Mouse (Mus musculus): ENCODE data around the gene B4galt1.

B4galt1 gene

GRCm38 (mm10) chr4:40853565-40854386 lies at the start of gene B4galt1:
Gene B4galt1 (minus strand): TSS chr4:40854005.
- peak; percentile 97 for DNase-seq (ENCODE audit: low read depth, low spot score)

DNA sequence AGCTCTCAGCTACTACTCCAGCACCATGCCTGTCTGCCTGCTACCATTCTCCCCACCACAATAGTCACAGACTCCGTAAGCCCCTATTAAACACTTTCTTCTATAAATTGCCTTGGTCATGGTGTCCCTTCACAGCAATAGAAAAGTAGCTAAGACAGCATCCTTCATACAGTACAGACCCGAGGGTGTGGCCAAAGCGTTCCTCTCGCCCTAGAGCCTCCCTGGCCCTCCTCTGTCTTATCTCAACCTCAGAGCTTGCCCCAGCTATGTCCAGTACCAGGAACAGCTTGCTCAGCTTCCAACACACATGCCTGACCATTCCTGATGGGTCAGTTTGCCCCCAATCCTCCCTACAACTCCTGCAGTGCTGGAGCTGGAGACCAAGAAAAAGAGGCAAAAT lies 46.8 kb upstream of the B4galt1 start:
- no peak for DNase-seq (ENCODE audit: low read depth, low spot score)

- no peak for DNase-seq (ENCODE audit: low read depth, low spot score)
These were observed 46.3 kb upstream of the B4galt1 start for GRCm38 (mm10) chr4:40900071-40900470.

DNA sequence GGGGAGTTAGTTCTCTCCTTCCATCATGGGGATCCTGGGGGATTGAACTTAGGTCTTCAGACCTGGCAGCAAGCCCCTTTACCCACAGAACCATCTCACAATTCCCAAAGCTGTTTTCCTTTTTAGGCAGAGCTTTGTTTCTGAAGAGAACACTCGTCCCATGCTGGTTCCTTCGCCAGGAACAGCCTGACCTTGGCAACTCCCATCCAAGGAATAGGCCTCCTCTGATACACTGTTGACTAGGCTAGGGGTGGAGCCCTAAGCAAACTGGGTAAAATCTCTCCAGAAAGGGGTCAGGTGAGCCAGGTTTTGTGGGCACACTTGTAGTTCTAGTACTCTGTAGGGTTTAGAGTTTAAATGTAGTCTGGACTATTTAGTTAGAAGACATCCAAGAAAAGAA lies 45.5 kb upstream of the B4galt1 start:
- no peak for DNase-seq (ENCODE audit: low read depth, low spot score)

DNA sequence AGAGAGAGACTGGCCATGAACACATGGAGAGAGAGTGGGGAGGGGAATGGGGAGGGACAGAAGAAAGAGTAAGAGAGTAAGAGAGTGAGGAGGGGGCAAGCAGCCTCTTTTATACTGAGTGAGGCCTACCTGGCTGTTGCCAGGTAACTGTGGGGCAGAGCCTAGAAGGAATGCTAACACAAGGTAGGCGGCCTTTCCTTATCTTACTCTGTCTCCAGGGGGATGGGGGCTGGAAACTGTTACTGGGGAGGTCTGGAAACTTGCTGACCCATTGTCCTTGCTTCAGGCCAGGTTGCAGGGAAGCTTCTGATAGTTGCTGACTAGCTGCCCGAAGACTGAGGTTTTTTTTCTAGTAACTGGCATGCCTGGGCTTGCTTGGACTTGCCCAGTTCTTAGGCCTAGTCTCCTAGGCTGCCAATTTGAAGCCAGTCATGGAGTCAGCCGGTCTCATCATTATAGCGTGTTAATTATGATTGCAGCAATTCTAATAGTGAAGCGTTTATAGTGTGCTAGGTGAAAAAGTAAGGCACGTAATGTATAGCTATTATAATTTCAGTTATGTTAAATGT lies 44.8 kb upstream of the B4galt1 start:
- DNase-seq (ENCODE audit: low read depth, low spot score) = no peak

- no peak for DNase-seq (ENCODE audit: low read depth, low spot score)
These were observed 41.8 kb upstream of the B4galt1 start for GRCm38 (mm10) chr4:40895646-40896045.

- DNase-seq (ENCODE audit: low read depth, low spot score) = no peak
These were observed 41.3 kb upstream of the B4galt1 start for GRCm38 (mm10) chr4:40895118-40895517.

DNA sequence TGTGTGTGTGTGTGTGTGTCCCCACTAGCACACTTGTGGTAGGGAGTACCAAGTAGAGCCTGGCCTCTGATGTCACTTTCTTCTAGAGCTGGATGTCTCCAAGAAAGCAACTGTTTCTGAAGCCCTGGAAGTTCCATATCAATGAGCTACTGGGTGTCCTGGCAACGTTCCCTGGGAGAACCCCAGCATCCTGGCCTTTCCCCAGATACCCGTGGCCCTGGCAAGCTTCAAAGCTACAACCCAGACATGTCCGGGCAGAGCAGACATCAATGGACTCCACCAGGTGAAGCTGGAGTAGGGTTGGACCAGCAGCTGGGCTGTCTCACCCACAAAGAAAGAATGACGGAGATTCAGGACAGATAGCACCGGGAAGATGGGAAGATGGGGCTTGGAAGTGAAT lies 37.4 kb upstream of the B4galt1 start:
- no peak for DNase-seq (ENCODE audit: low read depth, low spot score)

DNA sequence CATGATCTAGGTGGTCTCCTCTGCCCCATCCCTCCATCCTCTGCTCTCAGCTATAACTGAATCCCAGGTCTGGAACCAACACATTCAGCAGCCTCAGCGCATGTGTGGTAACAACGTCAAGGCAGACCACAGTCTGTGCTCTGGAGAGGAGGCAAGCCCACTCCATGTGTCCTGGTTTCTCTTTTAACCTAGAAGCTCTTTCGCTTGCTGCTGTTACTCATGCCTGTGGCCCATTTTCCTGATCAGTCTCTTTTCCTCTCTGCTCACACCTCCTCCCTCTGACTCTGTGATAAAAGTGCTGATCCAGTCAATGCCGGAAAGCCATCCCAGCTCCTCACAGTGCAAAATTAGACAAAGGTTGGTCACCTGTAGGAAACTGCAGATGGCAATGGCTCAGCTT lies 36.2 kb upstream of the B4galt1 start:
- DNase-seq (ENCODE audit: low read depth, low spot score) = peak; percentile 36

DNA sequence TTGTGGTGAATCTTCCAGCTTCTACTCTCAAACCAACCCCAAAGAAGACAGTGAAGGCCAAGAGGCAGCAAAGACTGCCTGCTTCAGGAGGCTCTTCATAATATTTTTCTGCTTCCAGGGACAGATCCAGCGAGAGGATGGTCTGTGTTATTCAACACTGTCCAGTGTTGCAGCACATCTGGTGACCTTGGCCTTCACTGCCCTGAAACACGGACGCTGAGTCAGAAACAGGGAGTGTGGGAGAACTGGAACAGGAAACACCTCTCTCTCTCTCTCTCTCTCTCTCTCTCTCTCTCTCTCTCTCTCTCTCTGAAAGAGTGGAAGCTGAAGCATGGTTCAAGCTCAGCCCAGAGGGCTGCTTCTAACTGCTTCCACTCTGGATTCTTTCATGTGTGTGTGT lies 35.4 kb upstream of the B4galt1 start:
- no peak for DNase-seq (ENCODE audit: low read depth, low spot score)

- no peak for DNase-seq (ENCODE audit: low read depth, low spot score)
These were observed 35.0 kb upstream of the B4galt1 start for GRCm38 (mm10) chr4:40888839-40889238.

DNA sequence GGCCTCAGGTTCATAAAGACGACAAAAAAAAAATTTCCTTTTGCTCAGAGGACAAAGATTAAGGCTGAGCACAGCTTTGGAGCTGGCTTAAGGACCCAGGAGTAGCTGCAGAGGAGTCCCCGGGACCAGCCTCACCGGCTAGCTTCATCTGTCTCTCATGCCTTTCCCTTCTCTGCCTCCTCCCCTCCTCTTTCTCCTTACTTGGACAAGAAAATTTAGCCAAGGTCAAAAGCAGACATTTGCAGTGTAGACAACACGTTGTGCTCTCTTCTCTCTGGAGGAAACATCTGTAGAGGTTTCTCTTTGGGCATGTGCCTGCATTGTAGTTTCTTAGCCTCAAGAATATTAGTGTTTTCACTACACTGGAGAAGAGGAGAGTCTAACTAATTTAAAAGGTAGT lies 32.1 kb upstream of the B4galt1 start:
- DNase-seq (ENCODE audit: low read depth, low spot score) = no peak

DNA sequence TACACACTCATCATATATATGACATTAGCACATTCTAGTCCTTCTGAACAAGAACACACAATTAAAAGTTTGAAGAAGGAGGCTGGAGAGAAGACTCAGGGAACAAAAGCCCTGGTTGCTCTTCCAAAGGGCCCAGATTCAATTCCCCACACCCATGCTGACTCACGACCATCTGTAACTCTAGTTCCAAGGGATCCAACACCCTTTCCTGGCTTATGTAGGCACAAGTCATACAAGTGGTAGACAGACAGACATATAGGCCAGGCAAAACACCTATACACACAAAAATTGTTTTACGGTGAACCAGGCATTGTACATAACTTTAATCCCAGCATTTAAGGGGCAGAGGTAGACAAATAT lies 31.3 kb upstream of the B4galt1 start:
- peak; percentile 79 for DNase-seq (ENCODE audit: low read depth, low spot score)

GRCm38 (mm10) chr4:40884282-40885165 lies 30.7 kb upstream of the B4galt1 start:
- peak; percentile 74 for DNase-seq (ENCODE audit: low read depth, low spot score)

GRCm38 (mm10) chr4:40883200-40883599 lies 29.4 kb upstream of the B4galt1 start:
- DNase-seq (ENCODE audit: low read depth, low spot score) = peak; percentile 68

- DNase-seq (ENCODE audit: low read depth, low spot score) = no peak
These were observed 23.7 kb upstream of the B4galt1 start for GRCm38 (mm10) chr4:40877528-40877927.

DNA sequence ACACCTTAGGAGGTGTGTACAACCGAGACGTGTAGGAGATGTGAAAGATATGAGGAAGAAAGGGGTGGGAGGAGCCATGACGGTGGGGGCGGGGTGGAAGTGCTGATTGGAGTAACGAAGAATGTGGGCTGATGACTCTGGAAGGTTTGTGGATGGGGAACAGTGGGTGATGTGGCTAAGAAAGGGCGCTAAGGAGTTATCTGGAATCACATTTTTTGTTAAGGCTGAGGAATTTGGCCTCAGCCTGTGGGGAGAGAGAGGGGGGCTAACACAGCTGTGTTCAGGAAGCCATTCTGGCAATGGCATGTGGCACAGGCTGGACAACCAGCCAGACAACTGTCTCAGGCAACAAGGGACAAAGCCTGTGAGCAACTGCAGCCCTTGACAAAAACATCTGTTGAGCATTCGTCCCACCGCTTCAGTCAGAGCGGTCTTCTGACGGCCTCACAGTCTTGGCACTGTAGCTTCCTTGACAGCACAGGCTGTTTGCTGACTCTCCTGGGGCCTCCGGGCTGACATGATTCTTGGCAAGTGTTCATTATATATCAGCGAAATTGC lies 23.1 kb upstream of the B4galt1 start:
- peak; percentile 39 for DNase-seq (ENCODE audit: low read depth, low spot score)

GRCm38 (mm10) chr4:40875842-40876241 lies 22.0 kb upstream of the B4galt1 start:
- DNase-seq (ENCODE audit: low read depth, low spot score) = peak; percentile 92

- DNase-seq (ENCODE audit: low read depth, low spot score) = no peak
These were observed 21.2 kb upstream of the B4galt1 start for GRCm38 (mm10) chr4:40874794-40875552.

GRCm38 (mm10) chr4:40874151-40874600 lies 20.4 kb upstream of the B4galt1 start:
- peak; percentile 84 for DNase-seq (ENCODE audit: low read depth, low spot score)

DNA sequence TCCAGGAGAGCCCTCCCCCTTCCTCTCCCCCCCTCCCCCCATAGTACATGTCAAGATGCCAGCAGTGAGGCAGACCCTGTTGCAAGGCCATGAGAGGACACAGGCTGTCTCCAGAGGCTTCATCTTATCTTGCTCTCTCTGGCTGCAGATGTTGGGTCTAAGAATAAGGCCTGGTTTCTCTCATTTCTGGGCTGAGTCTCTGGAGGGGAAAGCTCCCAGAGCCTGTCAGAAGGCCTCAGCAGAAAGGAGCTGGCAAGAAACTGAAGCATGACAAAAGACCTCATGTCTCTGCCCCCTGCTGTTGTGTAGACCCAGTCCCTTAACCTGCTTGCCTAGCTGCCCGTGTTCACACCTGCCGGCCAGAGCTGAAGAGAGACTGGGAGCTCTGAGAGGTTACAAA lies 19.5 kb upstream of the B4galt1 start:
- no peak for DNase-seq (ENCODE audit: low read depth, low spot score)
